Mouse (Mus musculus): ENCODE results near the gene Pcdh17.

DNA sequence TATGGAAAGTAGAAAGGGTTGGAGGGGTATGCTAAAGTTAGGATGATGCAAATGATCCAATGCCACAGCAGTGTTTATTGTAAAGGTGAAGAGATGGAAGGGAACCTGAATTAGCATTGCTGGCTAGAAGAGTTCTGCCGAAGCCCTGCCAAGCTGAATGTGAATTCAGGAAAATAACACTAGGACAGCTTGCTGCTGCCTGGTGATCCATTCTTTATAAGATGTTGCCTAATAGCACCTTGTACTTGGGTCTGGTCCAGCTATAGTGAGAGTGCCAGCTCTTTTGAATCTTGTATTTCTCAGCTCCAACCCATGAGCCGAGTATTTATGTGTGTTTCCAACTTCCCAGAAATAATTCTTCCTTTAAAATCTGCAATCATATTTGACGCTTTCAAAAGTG lies 98.5 kb downstream of the Pcdh17 start:
- TF ChIP-seq POLR2A (IDR thresholded peaks at IDR 0.05; ENCODE audit: insufficient read depth, low read depth, low read length) (no peak), CTCF (IDR thresholded peaks at IDR 0.05; ENCODE audit: insufficient read depth, low read depth, low read length) (no peak)

Measured in olfactory bulb, adult 2 months (tissue).